ENCODE assay signal across 16 mouse cellular contexts in the genomic region with DNA sequence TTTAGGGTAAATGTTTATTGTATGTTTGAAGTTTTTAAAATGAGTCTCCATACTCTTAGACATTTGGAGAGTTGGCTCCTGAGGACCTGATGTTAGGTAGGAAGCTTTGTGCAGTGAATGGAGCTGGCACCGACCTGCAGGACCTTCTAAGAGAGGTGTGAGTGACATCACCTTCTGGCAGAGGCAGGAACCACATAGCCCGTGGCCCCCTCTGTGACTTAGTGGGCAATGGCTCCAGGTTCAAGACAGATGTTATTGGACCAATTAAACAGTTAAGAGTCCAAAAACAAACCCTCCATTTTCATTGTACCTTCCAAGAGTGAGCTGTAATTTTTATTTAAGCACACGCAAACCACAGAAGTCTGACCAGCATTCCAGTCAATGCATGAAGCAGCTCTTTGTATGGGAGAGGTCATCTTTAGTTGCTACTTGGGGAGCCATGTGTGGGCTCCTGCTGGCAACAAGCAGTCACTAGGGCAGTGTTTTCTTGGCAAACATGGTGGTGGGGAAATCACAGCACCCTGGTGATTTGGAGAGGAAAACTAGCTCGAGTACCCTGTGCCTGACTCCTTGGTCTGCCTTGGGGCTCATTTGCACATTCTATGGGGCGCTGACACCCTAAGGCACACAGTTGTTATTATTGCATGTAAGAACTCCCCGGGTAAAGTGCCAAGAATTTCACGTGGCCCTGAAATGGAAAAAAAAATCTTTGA.
"Had no signal": no experiment of that assay in that cellular context is flagged by ENCODE, and none has a peak within 500 bp of the region (broad histone marks: within the 10 kb centered on the region; RNA-seq: fewer than 3 reads in every experiment).

No protein-coding gene starts in this region.

- H3K4me1 ChIP-seq: kidney, embryonic 15.5 days; liver, embryonic 15.5 days; neural tube, embryonic 12.5 days; stomach, embryonic 15.5 days had no signal

- H3K4me3 ChIP-seq: kidney, embryonic 15.5 days; liver, embryonic 15.5 days; neural tube, embryonic 12.5 days; stomach, embryonic 15.5 days had no signal

- H3K9ac ChIP-seq: kidney, embryonic 15.5 days; liver, embryonic 15.5 days; neural tube, embryonic 12.5 days; stomach, embryonic 15.5 days had no signal

- H3K27ac ChIP-seq: kidney, embryonic 15.5 days; liver, embryonic 15.5 days; neural tube, embryonic 12.5 days; stomach, embryonic 15.5 days had no signal

- H3K4me2 ChIP-seq: kidney, embryonic 15.5 days; liver, embryonic 11.5 days; liver, embryonic 15.5 days; neural tube, embryonic 12.5 days; stomach, embryonic 15.5 days had no signal

- ATAC-seq: intestine, postnatal 0 days; lung, postnatal 0 days had no signal

- H3K9me3 ChIP-seq: kidney, embryonic 15.5 days; liver, embryonic 15.5 days; stomach, embryonic 15.5 days had no signal

- H3K27me3 ChIP-seq: kidney, embryonic 15.5 days; liver, embryonic 15.5 days; neural tube, embryonic 12.5 days; stomach, embryonic 15.5 days had no signal

- DNase-seq: kidney, postnatal 4 days; left cerebral cortex, postnatal 4 days; lung, adult 2 months; lung, postnatal 36 days; midbrain, embryonic 14.5 days; right cerebral cortex, postnatal 4 days; spleen, adult 18-20 months; thymus, adult 2 months; thymus, postnatal 25 days had no signal

- H3K36me3 ChIP-seq: kidney, embryonic 15.5 days; liver, embryonic 15.5 days; neural tube, embryonic 12.5 days; stomach, embryonic 15.5 days had no signal
